Mouse (Mus musculus) E14TG2a.4 (cell line): Measurements from ENCODE around the gene Atic.

Experiments used
- CTCF ChIP-seq: conservative IDR thresholded peaks from 2 replicates; pipeline ENCODE4 v1.5.1; 2014; ENCODE audit warnings: low read length
- POU5F1 ChIP-seq: IDR thresholded peaks from 2 replicates; pipeline ENCODE4 v1.6.1; 2014; ENCODE audit warnings: low read length, borderline replicate concordance

DNA sequence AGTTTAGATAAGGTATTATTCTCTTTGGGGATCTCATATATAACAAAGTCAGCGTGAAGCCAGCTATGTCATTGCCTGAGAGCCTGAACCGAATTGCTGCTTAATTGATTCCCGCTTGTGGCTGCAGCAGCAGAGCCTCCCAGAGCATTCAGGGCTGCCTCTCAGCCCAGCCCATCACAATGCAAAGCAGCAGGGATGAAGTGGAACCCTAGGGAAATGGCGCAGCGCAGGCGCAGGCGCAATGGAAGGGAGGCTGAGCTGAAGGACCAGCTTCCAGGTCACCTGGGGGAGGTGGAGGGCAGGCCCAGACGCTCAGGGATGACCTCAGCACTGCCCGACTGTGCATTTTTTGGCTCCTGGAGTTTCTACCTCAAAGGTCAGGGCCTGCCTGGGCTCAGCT lies 49.7 kb upstream of the Atic start:
- no peak for TF ChIP-seq CTCF
- no peak for TF ChIP-seq POU5F1
